Mouse (Mus musculus) megakaryocyte, embryonic 14.5 days (primary cell): Measurements from ENCODE around the gene Cacnb3. TPM values are rescaled to one million over a fixed set of nuclear protein-coding genes. Genes with fewer than 3 reads are reported as not detected.

Source experiments
- H3K27me3 ChIP-seq: replicated peaks from 2 replicates; pipeline ENCODE3; 2012; ENCODE audit warnings: inconsistent platforms
- H3K36me3 ChIP-seq: replicated peaks from 2 replicates; pipeline ENCODE3; 2012; ENCODE audit warnings: low read length, inconsistent platforms, mixed read lengths
- H3K4me1 ChIP-seq: 2 replicates; pipeline ENCODE4 v1.6.1; 2012; ENCODE audit warnings: inconsistent platforms
- H3K4me3 ChIP-seq: replicated peaks from 2 replicates; pipeline ENCODE3; 2012; ENCODE audit warnings: moderate library complexity, mild to moderate bottlenecking, inconsistent platforms
- H3K9me3 ChIP-seq: 2 replicates; pipeline ENCODE4 v1.6.1; 2012; ENCODE audit warnings: inconsistent platforms
- FLI1 ChIP-seq: IDR thresholded peaks from 2 replicates; pipeline ENCODE4 v1.6.1; 2012; ENCODE audit warnings: low read length, inconsistent platforms, mixed read lengths
- GATA1 ChIP-seq: IDR thresholded peaks from 3 replicates; pipeline ENCODE4 v1.6.1; 2012; ENCODE audit warnings: mixed read lengths, low read length, inconsistent platforms, borderline replicate concordance
- polyA plus RNA-seq: library from polyadenylated mRNA; stranded (reverse); fragments of >175 nt; gene quantifications from 2 replicates; pipeline ENCODE4 v1.2.3, GENCODE M21; 2012; ENCODE audit warnings: low replicate concordance; ENCODE audit not compliant: insufficient read depth

Cacnb3 gene
- polyA plus RNA-seq, 1 experiment, result 0.46 TPM

DNA sequence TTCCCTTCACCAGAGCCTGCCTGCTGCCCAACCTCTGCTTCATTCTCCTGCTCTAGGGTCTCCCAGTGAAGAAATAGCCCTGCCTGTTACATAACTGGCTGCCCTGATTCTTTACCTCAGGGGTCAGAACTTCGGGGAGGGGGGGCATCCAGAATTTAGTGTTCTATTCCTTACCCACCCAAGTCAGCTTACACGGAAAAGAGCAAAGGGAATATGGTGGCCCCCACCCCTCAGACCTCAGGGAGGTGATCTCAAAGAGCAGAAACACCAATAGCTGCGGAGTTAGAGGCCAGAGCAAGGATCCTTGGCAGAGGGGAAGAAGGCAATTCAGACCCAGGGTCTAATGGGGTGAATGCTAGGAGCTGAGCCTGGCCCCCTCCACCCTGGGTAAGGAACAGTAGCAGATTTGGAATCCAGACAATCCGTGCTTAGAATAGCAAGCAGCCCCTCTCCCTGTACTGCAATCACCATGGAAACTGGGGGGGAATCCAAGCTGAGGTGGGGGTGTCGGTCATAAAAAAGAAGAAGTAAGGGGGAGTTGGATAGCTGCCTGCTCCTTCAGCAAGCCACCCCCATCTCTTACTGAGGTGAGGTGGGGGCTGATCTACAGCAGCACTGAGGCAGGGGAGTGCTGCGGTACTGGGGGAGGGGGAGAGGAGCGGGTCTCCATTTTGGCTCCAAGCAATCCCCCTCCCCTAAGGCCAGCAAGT is 43.8 kb downstream of the Cacnb3 start:
- H3K4me3 ChIP-seq, result no peak overlapping the region
- peaks cover 61% of the 10 kb centered on the region for H3K4me1 ChIP-seq
- H3K36me3 ChIP-seq, result no peaks in the 10 kb centered on the region
- no peaks in the 10 kb centered on the region for H3K9me3 ChIP-seq
- H3K27me3 ChIP-seq, result peaks cover 57% of the 10 kb centered on the region
- TF ChIP-seq GATA1 (no peak), FLI1 (no peak)

DNA sequence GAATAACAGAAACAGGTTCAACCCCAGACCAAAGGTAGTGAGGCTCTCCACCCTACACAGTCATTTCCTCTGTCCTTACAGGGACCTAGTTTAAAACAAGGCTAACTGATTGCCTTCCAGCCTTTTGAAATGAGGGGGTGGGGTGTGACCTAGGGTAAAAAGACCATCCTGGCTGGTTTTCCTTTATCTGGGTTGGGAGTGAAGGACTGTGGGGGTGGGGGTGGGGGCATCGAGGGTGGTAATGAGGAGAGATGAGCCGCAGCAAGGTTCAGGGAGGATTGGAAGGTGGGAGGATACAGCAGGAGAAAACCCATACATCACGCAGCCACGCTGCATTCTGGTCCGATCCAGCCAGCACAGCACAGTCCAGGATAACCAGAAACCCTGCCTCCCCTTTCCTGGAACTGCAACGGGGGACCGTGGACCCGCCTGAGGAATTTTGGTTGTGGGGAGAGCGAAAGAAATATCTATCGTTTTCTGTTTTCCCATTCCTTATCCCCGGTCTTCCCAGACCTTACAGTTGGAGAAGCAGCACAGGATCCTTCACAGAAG is 44.4 kb downstream of the Cacnb3 start:
- TF ChIP-seq FLI1 (no peak), GATA1 (no peak)
- Histone ChIP-seq H3K36me3 (no peaks in the 10 kb centered on the region), H3K9me3 (no peaks in the 10 kb centered on the region), H3K4me3 (peak overlapping the region; percentile 77), H3K4me1 (peaks cover 59% of the 10 kb centered on the region), H3K27me3 (peaks cover 62% of the 10 kb centered on the region)

DNA sequence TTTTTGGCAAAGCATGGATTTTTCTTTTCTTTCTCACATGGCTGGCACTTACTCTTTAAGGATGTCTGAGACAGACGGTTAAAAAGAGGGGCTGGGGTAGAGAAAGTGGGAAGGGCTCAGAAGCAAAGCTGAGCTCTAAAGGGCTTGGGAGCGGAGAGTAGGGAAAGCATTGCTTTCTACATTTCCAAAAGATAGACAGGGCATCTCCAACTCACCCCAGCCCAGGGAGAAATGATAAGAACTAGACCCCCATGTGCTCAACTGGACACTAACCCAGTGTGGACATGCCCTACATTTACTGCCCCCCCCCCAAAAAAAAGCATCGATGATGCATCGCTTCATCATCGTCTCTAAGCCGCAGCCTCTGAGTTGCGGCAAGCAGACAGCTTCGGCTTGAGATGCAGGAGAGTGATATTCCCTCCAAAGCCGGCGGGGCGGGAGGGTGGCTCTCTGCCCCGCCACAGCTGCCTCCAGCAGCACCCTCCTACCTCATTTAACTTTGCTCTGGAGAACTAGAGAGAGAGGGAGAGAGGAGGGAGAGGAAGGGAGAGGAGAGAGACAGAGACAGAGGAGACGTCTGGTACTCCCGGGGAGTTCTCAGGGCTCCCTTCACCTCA is 45.1 kb downstream of the Cacnb3 start:
- H3K4me1 ChIP-seq, result peaks cover 52% of the 10 kb centered on the region
- peaks cover 57% of the 10 kb centered on the region for H3K27me3 ChIP-seq
- no peaks in the 10 kb centered on the region for H3K9me3 ChIP-seq
- TF ChIP-seq GATA1 (no peak), FLI1 (no peak)
- no peaks in the 10 kb centered on the region for H3K36me3 ChIP-seq
- peak overlapping the region; percentile 72 for H3K4me3 ChIP-seq

GRCm38 (mm10) chr15:98676471-98676870 is 45.8 kb downstream of the Cacnb3 start:
- TF ChIP-seq FLI1, result no peak
- no peak for TF ChIP-seq GATA1
- Histone ChIP-seq H3K4me3 (peak overlapping the region; percentile 95), H3K9me3 (no peaks in the 10 kb centered on the region), H3K4me1 (peaks cover 52% of the 10 kb centered on the region), H3K27me3 (peaks cover 61% of the 10 kb centered on the region), H3K36me3 (no peaks in the 10 kb centered on the region)

GRCm38 (mm10) chr15:98676940-98677728 is 46.5 kb downstream of the Cacnb3 start, which contains the start of gene Rnd1:
Rnd1 (minus strand) TSS chr15:98677461.
- peaks cover 52% of the 10 kb centered on the region for H3K4me1 ChIP-seq
- H3K9me3 ChIP-seq, result no peaks in the 10 kb centered on the region
- peak within 1 kb of the TSS; percentile 95 for H3K4me3 ChIP-seq
- H3K27me3 ChIP-seq, result peaks cover 65% of the 10 kb centered on the region
- TF ChIP-seq GATA1, result no peak
- no peak for TF ChIP-seq FLI1
- H3K36me3 ChIP-seq, result no peaks in the 10 kb centered on the region

DNA sequence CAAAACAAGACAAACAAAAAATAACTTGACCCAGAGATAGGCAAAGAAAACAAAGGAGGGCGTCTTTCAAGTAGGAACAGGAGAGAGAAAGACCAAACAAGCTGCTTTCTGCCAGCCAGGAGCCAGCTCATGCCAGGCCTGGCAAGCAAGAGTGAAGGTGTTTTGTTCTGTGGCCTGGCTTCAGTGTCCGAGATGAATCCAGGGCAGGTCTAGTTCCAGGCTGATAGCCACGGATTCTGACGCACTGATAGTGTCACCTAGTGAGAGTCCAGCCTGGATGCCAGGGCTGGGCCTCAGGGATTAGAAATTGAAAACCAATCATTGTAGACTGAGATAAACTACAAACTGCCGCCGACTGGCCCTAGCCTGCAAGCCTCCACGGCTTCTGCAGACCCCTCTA is 47.3 kb downstream of the Cacnb3 start:
- Histone ChIP-seq H3K9me3 (no peaks in the 10 kb centered on the region), H3K36me3 (no peaks in the 10 kb centered on the region), H3K4me3 (no peak overlapping the region), H3K4me1 (peaks cover 50% of the 10 kb centered on the region), H3K27me3 (peaks cover 66% of the 10 kb centered on the region)
- TF ChIP-seq GATA1, result no peak
- no peak for TF ChIP-seq FLI1

GRCm38 (mm10) chr15:98680660-98681059 is 50.0 kb downstream of the Cacnb3 start:
- H3K4me1 ChIP-seq, result peaks cover 49% of the 10 kb centered on the region
- no peaks in the 10 kb centered on the region for H3K9me3 ChIP-seq
- TF ChIP-seq GATA1 (no peak), FLI1 (no peak)
- no peaks in the 10 kb centered on the region for H3K36me3 ChIP-seq
- H3K4me3 ChIP-seq, result no peak overlapping the region
- peaks cover 45% of the 10 kb centered on the region for H3K27me3 ChIP-seq

DNA sequence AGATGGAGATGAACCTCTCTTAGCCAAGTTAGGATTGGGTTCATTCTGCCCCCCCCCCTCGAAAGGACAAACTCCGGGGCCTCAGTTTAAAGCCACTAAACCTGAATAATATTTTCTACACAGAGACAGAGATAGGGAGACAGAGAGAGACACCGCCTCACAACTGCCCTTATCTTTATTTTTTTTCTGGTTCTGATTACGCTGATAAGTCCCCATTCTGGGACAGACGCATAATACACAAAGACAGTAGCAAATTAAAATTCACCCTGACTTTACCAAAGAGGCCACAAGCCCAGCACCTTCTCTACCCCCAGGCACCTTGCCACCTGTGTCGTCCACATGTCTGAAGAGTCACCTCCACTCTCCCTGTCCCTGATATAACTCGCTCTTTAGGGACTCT is 51.0 kb downstream of the Cacnb3 start:
- H3K4me3 ChIP-seq, result no peak overlapping the region

DNA sequence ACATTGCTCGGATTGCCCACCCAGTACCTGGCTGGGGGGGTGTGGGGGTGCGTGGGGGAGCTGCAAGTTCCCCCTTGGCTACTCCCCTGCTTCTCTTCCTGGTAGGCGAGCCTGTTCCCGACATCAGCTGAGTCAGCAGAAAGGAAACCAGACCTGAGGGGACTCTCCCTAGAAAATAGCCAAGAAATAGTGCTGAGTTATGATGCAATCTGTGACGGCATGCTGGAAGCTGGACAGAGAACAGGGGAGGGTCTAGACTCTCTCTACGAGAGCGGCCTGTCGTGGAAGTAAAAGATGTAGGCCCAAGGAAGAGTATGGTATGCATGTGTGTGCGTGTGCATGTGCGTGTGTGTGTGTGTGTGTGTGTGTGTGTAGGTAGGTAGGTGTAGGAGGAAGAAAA is 52.5 kb downstream of the Cacnb3 start:
- Histone ChIP-seq H3K4me1 (peaks cover 24% of the 10 kb centered on the region), H3K4me3 (peak overlapping the region; percentile 28), H3K36me3 (no peaks in the 10 kb centered on the region), H3K9me3 (peaks cover 7% of the 10 kb centered on the region), H3K27me3 (peaks cover 29% of the 10 kb centered on the region)
- TF ChIP-seq GATA1, result no peak
- no peak for TF ChIP-seq FLI1

More for the DNA sequence above, 51.0 kb downstream of the Cacnb3 start:
- H3K27me3 ChIP-seq, result peaks cover 37% of the 10 kb centered on the region
- TF ChIP-seq GATA1, result no peak
- no peak for TF ChIP-seq FLI1
- peaks cover 4% of the 10 kb centered on the region for H3K9me3 ChIP-seq
- H3K4me1 ChIP-seq, result peaks cover 39% of the 10 kb centered on the region
- no peaks in the 10 kb centered on the region for H3K36me3 ChIP-seq

- H3K27me3 ChIP-seq, result peaks cover 32% of the 10 kb centered on the region
- peak overlapping the region; percentile 56 for H3K4me3 ChIP-seq
- no peaks in the 10 kb centered on the region for H3K36me3 ChIP-seq
- TF ChIP-seq FLI1 (no peak), GATA1 (no peak)
- H3K4me1 ChIP-seq, result peaks cover 24% of the 10 kb centered on the region
- H3K9me3 ChIP-seq, result peaks cover 7% of the 10 kb centered on the region
Measured at GRCm38 (mm10) chr15:98683746-98684145, 53.1 kb downstream of the Cacnb3 start.
